ENCODE assay signal across 8 mouse cellular contexts in genomic region chr7:80371041-80371751, GRCm38 (mm10). TPM values are rescaled to one million over a fixed set of nuclear protein-coding genes. Genes with fewer than 3 reads are reported as not detected.
A peak's percentile ranks its signal among the peaks of the same experiment; 100 is the strongest.
DNase-seq lines count a peak whose midpoint lies in the region; ATAC-seq and TF ChIP-seq lines count a peak whose summit lies in the region.

Man2a2 (minus strand) TSS chr7:80371375.

- H3ac ChIP-seq in myocyte (ENCODE audit: control insufficient read depth, insufficient read length), result peak within 1 kb of the TSS; percentile 62

- peaks cover 29% of the 10 kb centered on the region for H3K4me1 ChIP-seq in embryonic facial prominence, embryonic 15.5 days
- H3K4me1 ChIP-seq in heart, embryonic 12.5 days (replicated peaks), result peaks cover 29% of the 10 kb centered on the region
- H3K4me1 ChIP-seq in kidney, embryonic 16.5 days (ENCODE audit: insufficient read depth, low read length), result peaks cover 26% of the 10 kb centered on the region
- H3K4me1 ChIP-seq in liver, embryonic 11.5 days (replicated peaks; ENCODE audit: control insufficient read depth, insufficient read depth, low read length), result peaks cover 14% of the 10 kb centered on the region

- H3K27me3 ChIP-seq in embryonic facial prominence, embryonic 15.5 days, result no peaks in the 10 kb centered on the region
- no peaks in the 10 kb centered on the region for H3K27me3 ChIP-seq in heart, embryonic 12.5 days (replicated peaks)
- no peaks in the 10 kb centered on the region for H3K27me3 ChIP-seq in kidney, embryonic 16.5 days (ENCODE audit: insufficient read depth, low read length)
- no peaks in the 10 kb centered on the region for H3K27me3 ChIP-seq in liver, embryonic 11.5 days (replicated peaks; ENCODE audit: control insufficient read depth, insufficient read depth, low read length)
- H3K27me3 ChIP-seq in myocyte (ENCODE audit: control insufficient read depth, insufficient read depth, insufficient read length), result no peaks in the 10 kb centered on the region

- peak within 1 kb of the TSS; percentile 60 for H3K4me3 ChIP-seq in embryonic facial prominence, embryonic 15.5 days (replicated peaks)
- H3K4me3 ChIP-seq in heart, embryonic 12.5 days, result peak within 1 kb of the TSS; percentile 83
- peak within 1 kb of the TSS; percentile 80 for H3K4me3 ChIP-seq in kidney, embryonic 16.5 days (ENCODE audit: low read length)
- H3K4me3 ChIP-seq in liver, embryonic 11.5 days (ENCODE audit: low read depth, low read length), result peak within 1 kb of the TSS; percentile 81
- peak within 1 kb of the TSS; percentile 41 for H3K4me3 ChIP-seq in myocyte

- H3K9me3 ChIP-seq in embryonic facial prominence, embryonic 15.5 days (replicated peaks), result no peaks in the 10 kb centered on the region
- no peaks in the 10 kb centered on the region for H3K9me3 ChIP-seq in heart, embryonic 12.5 days (replicated peaks)
- H3K9me3 ChIP-seq in kidney, embryonic 16.5 days (ENCODE audit: low read length), result no peaks in the 10 kb centered on the region
- no peaks in the 10 kb centered on the region for H3K9me3 ChIP-seq in liver, embryonic 11.5 days (ENCODE audit: control insufficient read depth, low read length)

- TF ChIP-seq POLR2A in myocyte (IDR thresholded peaks at IDR 0.05; ENCODE audit: insufficient read length, low read depth), result peak; percentile 67

- peak; percentile 53 for DNase-seq in 3134 (ENCODE audit: extremely low read depth, insufficient read length, low spot score)
- peak; percentile 92 for DNase-seq in adrenal gland, postnatal 10 days
- DNase-seq in liver, embryonic 11.5 days (ENCODE audit: low spot score), result peak; percentile 78
- peak; percentile 70 to 76 for DNase-seq in spleen, postnatal 36 days (ENCODE audit: low spot score in 2 of 2)

- H3K79me2 ChIP-seq in myocyte (ENCODE audit: control insufficient read depth, insufficient read depth), result no peaks in the 10 kb centered on the region

- WGBS in embryonic facial prominence, embryonic 15.5 days, result under 1% methylated on average over 71 of the region's 86 CpGs
- WGBS in heart, embryonic 12.5 days, result under 1% methylated on average over 86 of the region's 86 CpGs
- under 1% methylated on average over 63 of the region's 86 CpGs for WGBS in kidney, embryonic 16.5 days
- under 1% methylated on average over 51 of the region's 86 CpGs for WGBS in liver, embryonic 11.5 days

- peak within 1 kb of the TSS; percentile 76 for H3K27ac ChIP-seq in embryonic facial prominence, embryonic 15.5 days (replicated peaks)
- peak within 1 kb of the TSS; percentile 85 for H3K27ac ChIP-seq in heart, embryonic 12.5 days (ENCODE audit: poor library complexity, severe bottlenecking)
- peak within 1 kb of the TSS; percentile 87 for H3K27ac ChIP-seq in kidney, embryonic 16.5 days (ENCODE audit: low read length)
- H3K27ac ChIP-seq in liver, embryonic 11.5 days (ENCODE audit: low read depth, low read length), result peak within 1 kb of the TSS; percentile 14

- peak within 1 kb of the TSS; percentile 57 for H3K4me2 ChIP-seq in embryonic facial prominence, embryonic 15.5 days (replicated peaks)
- H3K4me2 ChIP-seq in heart, embryonic 12.5 days, result peak within 1 kb of the TSS; percentile 83
- peak within 1 kb of the TSS; percentile 75 for H3K4me2 ChIP-seq in kidney, embryonic 16.5 days (replicated peaks; ENCODE audit: low read depth, low read length)
- H3K4me2 ChIP-seq in liver, embryonic 11.5 days, result peak within 1 kb of the TSS; percentile 97
- peak within 1 kb of the TSS; percentile 84 for H3K4me2 ChIP-seq in myocyte (ENCODE audit: low read depth)

- ATAC-seq in embryonic facial prominence, embryonic 15.5 days (ENCODE audit: insufficient number of reproducible peaks, low FRiP score, low TSS enrichment, low read depth), result peak; percentile 83
- peak; percentile 70 for ATAC-seq in heart, embryonic 12.5 days (ENCODE audit: insufficient number of reproducible peaks, low FRiP score)
- ATAC-seq in kidney, embryonic 16.5 days (ENCODE audit: low FRiP score, low TSS enrichment), result peak; percentile 71
- peak; percentile 73 for ATAC-seq in liver, embryonic 11.5 days (replicated peaks; ENCODE audit: low FRiP score)

- H3K36me3 ChIP-seq in embryonic facial prominence, embryonic 15.5 days, result peaks cover 25% of the 10 kb centered on the region
- peaks cover 25% of the 10 kb centered on the region for H3K36me3 ChIP-seq in heart, embryonic 12.5 days
- H3K36me3 ChIP-seq in kidney, embryonic 16.5 days (ENCODE audit: insufficient read depth, low read length), result peaks cover 19% of the 10 kb centered on the region; the same call in 1 of the 2 replicates
- H3K36me3 ChIP-seq in liver, embryonic 11.5 days (ENCODE audit: control insufficient read depth, insufficient read depth, low read length), result peaks cover 11% of the 10 kb centered on the region; the same call in 1 of the 2 replicates
- no peaks in the 10 kb centered on the region for H3K36me3 ChIP-seq in myocyte (ENCODE audit: control insufficient read depth, insufficient read depth)

- H3K9ac ChIP-seq in embryonic facial prominence, embryonic 15.5 days, result peak within 1 kb of the TSS; percentile 41
- H3K9ac ChIP-seq in heart, embryonic 12.5 days, result peak within 1 kb of the TSS; percentile 93
- H3K9ac ChIP-seq in kidney, embryonic 16.5 days (replicated peaks; ENCODE audit: low read length), result peak within 1 kb of the TSS; percentile 87
- peak within 1 kb of the TSS; percentile 73 for H3K9ac ChIP-seq in liver, embryonic 11.5 days (ENCODE audit: low read depth, low read length)

TF ChIP-seq in myocyte, 11 proteins besides CTCF, POLR2A, EP300 and RAD21:
- no peak for TF ChIP-seq CEBPB (IDR thresholded peaks at IDR 0.05; ENCODE audit: insufficient read depth, poor library complexity, severe bottlenecking)
- TF ChIP-seq POLR2AphosphoS2 (IDR thresholded peaks at IDR 0.05; ENCODE audit: insufficient read length, low read depth), result no peak
- TF ChIP-seq TCF12 (IDR thresholded peaks at IDR 0.05; ENCODE audit: insufficient read depth, poor library complexity, severe bottlenecking), result no peak
- peak in 2 of 3 experiments; percentile 16 to 52 for TF ChIP-seq MYOG (IDR thresholded peaks at IDR 0.05; ENCODE audit: control insufficient read depth in 1 of 3, insufficient read depth in 1 of 3, insufficient read length in 2 of 3, low read depth in 2 of 3)
- no peak for TF ChIP-seq TCF3 (IDR thresholded peaks at IDR 0.05; ENCODE audit: insufficient read length, low read depth)
- TF ChIP-seq E2F4 (IDR thresholded peaks at IDR 0.05; ENCODE audit: insufficient read depth), result no peak
- TF ChIP-seq MYOD1 (IDR thresholded peaks at IDR 0.05; ENCODE audit: control insufficient read depth in 1 of 3, insufficient read length in 2 of 3, low read depth in 2 of 3), result peak in 2 of 3 experiments; percentile 23 to 32
- TF ChIP-seq REST (IDR thresholded peaks at IDR 0.05; ENCODE audit: insufficient read depth, insufficient read length), result no peak
- TF ChIP-seq SRF (IDR thresholded peaks at IDR 0.05; ENCODE audit: control insufficient read depth, insufficient read length, low read depth), result no peak
- no peak for TF ChIP-seq USF1 (IDR thresholded peaks at IDR 0.05; ENCODE audit: low read depth)
- no peak for TF ChIP-seq MAX (IDR thresholded peaks at IDR 0.05; ENCODE audit: low read depth)

RNA-seq across cellular contexts. Expression of gene Man2a2, which starts in this region (rescaled TPM):
- 10 to 100 TPM; 56.2 to 93.5 TPM for total RNA-seq in adrenal gland, postnatal 10 days (2021)
- polyA plus RNA-seq in embryonic facial prominence, embryonic 15.5 days (2015; fragmentation: Nextera tagmentation; extraction: Ambion mirVana), result 24.8 and 25.2 TPM in 2 replicates
- polyA plus RNA-seq in heart, embryonic 12.5 days (2016; fragmentation: Nextera tagmentation; extraction: Ambion mirVana), result 25.0 and 31.0 TPM in 2 replicates
- polyA plus RNA-seq in kidney, embryonic 16.5 days (2015; fragmentation: Nextera tagmentation; extraction: Ambion mirVana), result 16.6 and 19.1 TPM in 2 replicates
- 9.4 and 12.4 TPM in 2 replicates for polyA plus RNA-seq in liver, embryonic 11.5 days (2014; fragmentation: Nextera tagmentation; extraction: Ambion mirVana)
- 35.7 TPM for polyA plus RNA-seq in myocyte (2012; fragmentation: generic; extraction: Trizol)

Comparison
In these comparisons a context has a peak if more than half of its experiments do, and no peak if none do; other contexts are left out.
1. Peak in every context shown above with its lines: DNase-seq, ATAC-seq, H3K4me3 ChIP-seq and H3K27ac ChIP-seq.
2. H3K27ac ChIP-seq: peak in every context shown above with its lines; median percentile 87 in kidney, embryonic 16.5 days; 85 in heart, embryonic 12.5 days; 76 in embryonic facial prominence, embryonic 15.5 days; 14 in liver, embryonic 11.5 days.
3. H3K9ac ChIP-seq: peak in every context shown above with its lines; median percentile 93 in heart, embryonic 12.5 days; 87 in kidney, embryonic 16.5 days; 73 in liver, embryonic 11.5 days; 41 in embryonic facial prominence, embryonic 15.5 days.